Mouse (Mus musculus) midbrain, embryonic 11.5 days (tissue): ENCODE data around the gene Gabrg3. TPM values are rescaled to one million over a fixed set of nuclear protein-coding genes. Genes with fewer than 3 reads are reported as not detected.
"Not testable (repeated sequence)": the region's sequence is repeated elsewhere in the genome, so short reads cannot be mapped to it uniquely, and the experiment has no call there.

Source experiments
- ATAC-seq: fragments of 200-750 bp; cut with Nextera tagmentation; 2 replicates; pipeline ENCODE4 v1.8.0; 2017; ENCODE audit warnings: moderate TSS enrichment, moderate library complexity; ENCODE audit not compliant: low FRiP score
- DNase-seq: peaks from one replicate; pipeline ENCODE4 v3.0.0; 2015; ENCODE audit warnings: low spot score; ENCODE audit errors: missing footprints
- H3K27ac ChIP-seq: fragments of 300-500 bp; sonication (generic); 2 replicates; pipeline ENCODE4 v1.5.1; 2014; ENCODE audit warnings: low read depth, low read length
- H3K27me3 ChIP-seq: fragments of 300-500 bp; sonication (generic); 2 replicates; pipeline ENCODE4 v1.6.1; 2014; ENCODE audit warnings: mild to moderate bottlenecking, low read length, moderate library complexity, mixed read lengths; ENCODE audit not compliant: control insufficient read depth, insufficient read depth
- H3K36me3 ChIP-seq: fragments of 300-500 bp; sonication (generic); 2 replicates; pipeline ENCODE4 v1.6.1; 2014; ENCODE audit warnings: mild to moderate bottlenecking, low read length, moderate library complexity, mixed read lengths; ENCODE audit not compliant: control insufficient read depth, insufficient read depth
- H3K4me1 ChIP-seq: fragments of 300-500 bp; sonication (generic); 2 replicates; pipeline ENCODE4 v1.6.1; 2014; ENCODE audit warnings: low read length; ENCODE audit not compliant: control insufficient read depth, insufficient read depth
- H3K4me2 ChIP-seq: fragments of 300-500 bp; sonication (generic); 2 replicates; pipeline ENCODE4 v1.6.1; 2014; ENCODE audit warnings: mild to moderate bottlenecking, moderate library complexity
- H3K4me3 ChIP-seq: fragments of 300-500 bp; sonication (generic); 2 replicates; pipeline ENCODE4 v1.5.1; 2014; ENCODE audit warnings: low read depth, low read length
- H3K9ac ChIP-seq: fragments of 300-500 bp; sonication (generic); 2 replicates; pipeline ENCODE4 v1.6.1; 2014; ENCODE audit warnings: low read length
- H3K9me3 ChIP-seq: fragments of 300-500 bp; sonication (generic); 2 replicates; pipeline ENCODE4 v1.6.1; 2016; ENCODE audit warnings: low read length; ENCODE audit not compliant: control insufficient read depth
- WGBS: fragments of 180-500 bp; shearing (Covaris S2); extraction: QIAGEN DNeasy Blood & Tissue Kit; methylation state at CpG from one replicate; pipeline ENCODE4 v1.1.7; 2014; 5-methylcytosine and 5-hydroxymethylcytosine counted together
- polyA plus RNA-seq: library from polyadenylated mRNA; unstranded; fragments of >200 nt; fragmentation: Nextera tagmentation; extraction: Ambion mirVana; gene quantifications from 2 replicates; pipeline ENCODE4 v1.2.1, GENCODE M21; 2014

Gabrg3 gene
- polyA plus RNA-seq, 1 experiment from 2014 or later = 0.31 TPM

DNA sequence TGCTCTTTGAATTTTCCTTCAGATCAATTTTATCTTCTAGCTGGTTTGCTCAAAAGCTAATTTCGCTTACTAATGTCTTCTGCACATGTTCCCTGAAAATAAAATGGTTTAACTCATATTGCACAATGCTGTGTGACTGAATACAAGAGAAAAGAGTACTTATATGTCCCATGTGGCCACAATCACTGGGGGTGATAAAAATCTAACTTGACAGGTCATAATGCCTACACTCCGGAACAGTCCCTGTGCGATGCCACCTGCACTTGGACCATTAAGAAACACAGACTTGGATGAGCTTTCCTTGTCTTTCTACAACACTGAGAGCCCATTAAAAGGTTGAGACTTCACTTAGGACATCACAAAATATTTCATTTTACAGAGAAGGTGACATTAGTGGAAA lies 108.1 kb downstream of the Gabrg3 start:
- no peak overlapping the region for H3K4me2 ChIP-seq
- H3K9me3 ChIP-seq = no peaks in the 10 kb centered on the region
- DNase-seq = no peak
- 86% methylated on average over 3 of the region's 3 CpGs for WGBS
- no peak overlapping the region for H3K4me3 ChIP-seq
- H3K9ac ChIP-seq = no peak overlapping the region
- no peaks in the 10 kb centered on the region for H3K27me3 ChIP-seq
- H3K4me1 ChIP-seq = no peaks in the 10 kb centered on the region
- ATAC-seq = no peak
- no peaks in the 10 kb centered on the region for H3K36me3 ChIP-seq
- no peak overlapping the region for H3K27ac ChIP-seq

GRCm38 (mm10) chr7:57260201-57260600 lies 126.8 kb downstream of the Gabrg3 start:
- Histone ChIP-seq H3K4me1 (no peaks in the 10 kb centered on the region), H3K36me3 (no peaks in the 10 kb centered on the region), H3K4me2 (no peak overlapping the region), H3K27ac (no peak overlapping the region), H3K9ac (no peak overlapping the region), H3K27me3 (no peaks in the 10 kb centered on the region), H3K9me3 (no peaks in the 10 kb centered on the region), H3K4me3 (no peak overlapping the region)
- ATAC-seq = no peak
- DNase-seq = no peak
- WGBS = 84% methylated on average over 1 of the region's 1 CpGs

DNA sequence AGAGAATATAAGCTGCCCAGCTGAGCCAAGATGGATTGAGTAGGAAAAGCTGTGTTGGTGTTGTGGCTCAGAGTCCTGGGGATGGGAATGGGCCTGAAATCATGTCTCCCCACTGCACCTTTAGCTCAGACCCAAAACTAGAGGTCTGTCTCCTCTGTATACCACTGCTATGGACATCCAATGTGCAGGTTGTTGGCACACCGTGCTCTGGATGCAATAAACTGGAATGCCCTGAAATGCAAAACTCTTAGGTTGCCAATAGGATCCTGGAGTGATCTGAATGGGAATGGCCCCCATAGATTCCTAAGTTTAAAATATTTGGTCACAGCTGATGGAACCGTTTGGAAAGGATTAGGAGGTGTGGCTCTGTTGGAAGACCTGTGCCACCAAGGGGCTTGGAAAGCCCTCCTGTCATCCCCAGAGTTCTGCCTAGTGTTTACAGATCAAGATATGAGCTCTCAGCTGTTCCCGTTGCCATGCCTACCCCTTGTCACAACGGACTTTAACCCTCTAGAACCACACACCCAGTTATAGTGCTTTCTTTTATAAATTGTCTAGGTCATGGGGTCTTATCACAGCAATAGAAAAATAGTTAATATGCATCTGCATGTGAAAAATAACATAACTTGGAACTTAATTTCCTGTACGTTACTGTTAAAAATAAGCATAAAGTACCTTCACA lies 128.0 kb downstream of the Gabrg3 start:
- H3K9ac ChIP-seq = no peak overlapping the region
- WGBS = 78% methylated on average over 5 of the region's 5 CpGs
- no peak overlapping the region for H3K4me2 ChIP-seq
- no peak for ATAC-seq
- H3K27ac ChIP-seq = no peak overlapping the region
- H3K4me1 ChIP-seq = no peaks in the 10 kb centered on the region
- DNase-seq = no peak
- no peaks in the 10 kb centered on the region for H3K36me3 ChIP-seq
- H3K9me3 ChIP-seq = no peaks in the 10 kb centered on the region
- H3K4me3 ChIP-seq = no peak overlapping the region
- no peaks in the 10 kb centered on the region for H3K27me3 ChIP-seq

- no peak overlapping the region for H3K4me2 ChIP-seq
- no peaks in the 10 kb centered on the region for H3K9me3 ChIP-seq
- H3K9ac ChIP-seq = no peak overlapping the region
- H3K4me1 ChIP-seq = no peaks in the 10 kb centered on the region
- DNase-seq = no peak
- no peak overlapping the region for H3K4me3 ChIP-seq
- WGBS = 84% methylated on average over 4 of the region's 4 CpGs
- ATAC-seq = no peak
- H3K27me3 ChIP-seq = no peaks in the 10 kb centered on the region
- no peaks in the 10 kb centered on the region for H3K36me3 ChIP-seq
- H3K27ac ChIP-seq = no peak overlapping the region
These were observed 143.0 kb downstream of the Gabrg3 start for GRCm38 (mm10) chr7:57243981-57244380.

GRCm38 (mm10) chr7:57214119-57214518 lies 172.9 kb downstream of the Gabrg3 start:
- no peak for DNase-seq
- H3K9ac ChIP-seq = no peak overlapping the region
- no peaks in the 10 kb centered on the region for H3K36me3 ChIP-seq
- no peak overlapping the region for H3K4me2 ChIP-seq
- H3K27ac ChIP-seq = no peak overlapping the region
- no peak for ATAC-seq
- WGBS = 71% methylated on average over 1 of the region's 1 CpGs
- H3K9me3 ChIP-seq = no peaks in the 10 kb centered on the region
- no peak overlapping the region for H3K4me3 ChIP-seq
- H3K27me3 ChIP-seq = no peaks in the 10 kb centered on the region
- no peaks in the 10 kb centered on the region for H3K4me1 ChIP-seq

- Histone ChIP-seq H3K27me3 (no peaks in the 10 kb centered on the region), H3K4me3 (no peak overlapping the region), H3K9me3 (no peaks in the 10 kb centered on the region), H3K4me2 (no peak overlapping the region), H3K4me1 (no peaks in the 10 kb centered on the region), H3K36me3 (no peaks in the 10 kb centered on the region), H3K27ac (no peak overlapping the region), H3K9ac (no peak overlapping the region)
- DNase-seq = no peak
- no peak for ATAC-seq
- WGBS = 63% methylated on average over 1 of the region's 1 CpGs
These were observed 201.0 kb downstream of the Gabrg3 start for GRCm38 (mm10) chr7:57186015-57186414.

DNA sequence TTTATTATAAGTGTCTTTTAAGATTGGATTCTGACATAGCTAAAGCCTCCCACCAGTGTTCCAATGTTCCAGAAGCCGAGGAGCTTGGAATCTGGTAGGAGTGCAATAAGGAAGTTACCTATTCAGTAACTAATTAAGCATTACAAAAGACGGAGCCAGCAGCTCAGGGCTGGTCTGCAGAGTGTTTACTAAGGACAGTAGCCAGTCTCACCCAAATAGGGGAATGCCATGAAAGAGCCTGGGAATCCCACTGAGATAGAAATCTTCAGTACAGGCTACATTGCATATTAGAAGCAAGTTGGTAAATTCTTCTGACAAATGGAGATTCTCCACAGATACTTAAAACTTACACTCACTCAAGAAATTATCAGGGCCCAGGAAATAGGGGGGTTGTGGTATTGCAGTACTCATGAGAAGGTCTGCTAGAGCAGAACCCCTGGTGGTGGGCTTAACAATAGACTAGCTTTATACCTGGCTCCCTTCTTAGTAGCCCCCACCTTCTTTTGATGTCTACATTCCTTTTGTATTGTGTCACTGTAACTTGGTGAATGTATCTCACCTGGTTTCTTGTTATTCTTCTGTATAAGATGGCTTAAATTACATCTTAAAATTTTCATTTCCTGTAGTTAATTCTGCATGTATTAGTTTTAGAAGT lies 211.0 kb downstream of the Gabrg3 start:
- H3K27ac ChIP-seq, H3K27me3 ChIP-seq, H3K4me2 ChIP-seq, H3K9me3 ChIP-seq, H3K4me3 ChIP-seq, DNase-seq, H3K36me3 ChIP-seq, ATAC-seq, H3K9ac ChIP-seq, H3K4me1 ChIP-seq: not testable (repeated sequence)
- 79% methylated on average over 2 of the region's 2 CpGs for WGBS

- Histone ChIP-seq H3K4me3 (no peak overlapping the region), H3K4me2 (no peak overlapping the region), H3K9me3 (no peaks in the 10 kb centered on the region), H3K9ac (no peak overlapping the region), H3K36me3 (no peaks in the 10 kb centered on the region), H3K27me3 (no peaks in the 10 kb centered on the region), H3K4me1 (no peaks in the 10 kb centered on the region), H3K27ac (no peak overlapping the region)
- DNase-seq (no peak), ATAC-seq (no peak)
- 63% methylated on average over 3 of the region's 3 CpGs for WGBS
These were observed 220.1 kb downstream of the Gabrg3 start for GRCm38 (mm10) chr7:57166931-57167330.

GRCm38 (mm10) chr7:57158211-57158610 lies 228.8 kb downstream of the Gabrg3 start:
- Histone ChIP-seq H3K27me3 (no peaks in the 10 kb centered on the region), H3K9ac (no peak overlapping the region), H3K4me2 (no peak overlapping the region), H3K36me3 (no peaks in the 10 kb centered on the region), H3K4me3 (no peak overlapping the region), H3K9me3 (no peaks in the 10 kb centered on the region), H3K4me1 (no peaks in the 10 kb centered on the region), H3K27ac (no peak overlapping the region)
- no peak for DNase-seq
- WGBS = 88% methylated on average over 3 of the region's 3 CpGs
- ATAC-seq = no peak
